Mouse (Mus musculus) brain, adult 2 months (tissue): Measurements from ENCODE around the gene Gm11099.

Source experiments
- DNase-seq: peaks from one replicate; pipeline ENCODE4 v3.0.0; 2011; ENCODE audit warnings: low read depth, low spot score

Gm11099 gene

DNA sequence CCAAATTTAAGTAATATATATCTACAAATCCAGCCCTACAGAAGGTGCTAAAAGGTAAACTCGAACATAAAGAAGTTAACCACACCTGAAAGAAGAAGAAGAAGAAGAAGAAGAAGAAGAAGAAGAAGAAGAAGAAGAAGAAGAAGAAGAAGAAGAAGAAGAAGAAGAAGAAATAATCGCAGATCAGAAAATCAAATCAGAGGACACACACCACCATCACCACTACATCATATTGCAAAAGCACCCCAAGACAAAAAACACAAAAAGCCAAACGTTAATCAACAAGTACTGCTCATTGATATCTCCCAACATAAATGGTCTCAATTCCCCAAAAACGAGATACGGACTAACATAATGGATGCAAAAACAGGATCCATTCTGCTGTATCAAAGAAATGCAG is at the start of gene Gm11099:
Gene Gm11099 (plus strand): TSS at position 301 of the 400 bp plus-strand sequence.
- no peak for DNase-seq

DNA sequence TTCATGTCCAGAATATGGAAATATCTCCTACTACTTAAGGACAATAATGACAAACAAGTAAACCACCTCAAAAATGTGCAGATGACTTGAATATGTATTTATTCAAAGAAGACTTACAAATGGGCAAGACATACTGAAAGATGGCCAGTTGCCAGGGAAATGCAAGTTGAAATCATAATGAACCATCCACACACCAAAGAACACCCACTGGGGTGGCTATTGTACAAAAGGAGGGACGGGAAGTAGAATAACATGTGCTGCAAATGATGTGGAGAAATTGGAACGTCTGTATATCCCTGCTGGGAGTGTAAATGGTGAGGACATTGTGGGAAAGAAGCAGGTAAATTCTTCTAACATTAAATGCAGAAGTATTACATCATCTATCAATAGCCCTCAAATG is 46.3 kb upstream of the Gm11099 start:
- DNase-seq, result peak; percentile 20

DNA sequence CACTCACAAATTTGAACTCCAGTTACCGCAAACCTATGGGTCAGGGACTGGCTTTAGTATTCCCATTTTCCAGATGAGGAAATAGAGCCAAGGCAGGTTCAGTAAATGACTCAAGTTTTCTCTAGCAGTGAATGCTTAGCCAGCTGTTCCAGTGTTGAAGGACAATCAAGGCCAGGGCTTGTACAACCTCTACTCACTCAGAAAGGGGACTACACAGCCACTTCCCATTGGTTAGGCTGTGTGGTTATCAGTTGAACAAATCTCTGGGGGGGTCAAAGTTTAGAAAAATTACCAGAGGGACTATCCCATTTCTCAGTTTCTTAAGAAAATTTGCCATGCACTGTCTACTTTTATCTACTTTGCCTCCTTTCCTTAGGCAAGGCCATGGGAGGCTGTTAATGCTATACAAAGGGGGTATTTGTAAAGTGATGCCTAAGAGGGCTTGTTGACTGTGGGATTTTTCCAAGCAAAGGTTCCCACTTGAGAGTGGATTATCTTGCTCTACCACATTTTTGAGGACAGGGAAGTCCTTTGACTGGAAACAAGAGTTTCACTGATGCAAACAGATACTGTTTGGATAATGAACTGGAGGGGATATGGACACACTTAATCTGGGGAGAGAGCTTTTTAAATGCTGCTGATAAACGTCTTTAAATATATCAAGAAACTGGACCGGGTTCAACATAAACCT is 30.2 kb upstream of the Gm11099 start:
- no peak for DNase-seq

DNA sequence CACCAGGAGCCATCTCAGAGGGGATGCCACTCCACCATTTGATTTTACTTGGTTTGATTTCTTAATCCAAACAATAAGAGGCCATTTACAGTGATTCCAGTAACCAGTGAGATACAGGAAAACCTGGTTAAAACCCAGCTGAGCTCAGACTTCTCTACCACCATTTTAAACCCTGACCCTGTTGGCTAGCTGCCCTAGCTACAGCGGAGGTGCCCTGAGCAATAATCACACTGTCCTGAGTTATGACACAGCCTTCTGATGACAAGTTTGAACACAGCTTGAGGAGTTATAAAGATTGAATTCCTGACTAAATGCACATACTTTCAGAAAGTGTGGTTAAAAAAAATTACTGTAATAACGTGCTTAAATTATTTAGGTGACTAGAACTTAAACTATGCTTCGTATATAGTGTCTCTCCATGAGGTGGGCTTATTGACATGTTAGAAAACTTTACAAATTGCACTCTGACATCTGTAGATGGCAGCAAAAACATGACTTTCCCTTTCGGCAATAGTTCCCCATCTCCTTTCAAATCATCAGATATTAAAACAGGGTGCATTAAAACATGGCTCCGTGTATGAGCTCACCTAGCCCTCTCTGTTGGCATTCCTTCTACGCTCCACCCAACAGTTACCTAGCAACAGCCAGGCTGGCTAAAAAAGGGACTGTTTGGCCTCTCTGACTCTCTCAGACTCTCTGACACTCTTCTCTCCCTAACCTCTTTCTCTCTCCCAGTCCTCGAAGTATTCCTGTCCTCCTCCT is 29.1 kb upstream of the Gm11099 start:
- peak; percentile 63 for DNase-seq

DNA sequence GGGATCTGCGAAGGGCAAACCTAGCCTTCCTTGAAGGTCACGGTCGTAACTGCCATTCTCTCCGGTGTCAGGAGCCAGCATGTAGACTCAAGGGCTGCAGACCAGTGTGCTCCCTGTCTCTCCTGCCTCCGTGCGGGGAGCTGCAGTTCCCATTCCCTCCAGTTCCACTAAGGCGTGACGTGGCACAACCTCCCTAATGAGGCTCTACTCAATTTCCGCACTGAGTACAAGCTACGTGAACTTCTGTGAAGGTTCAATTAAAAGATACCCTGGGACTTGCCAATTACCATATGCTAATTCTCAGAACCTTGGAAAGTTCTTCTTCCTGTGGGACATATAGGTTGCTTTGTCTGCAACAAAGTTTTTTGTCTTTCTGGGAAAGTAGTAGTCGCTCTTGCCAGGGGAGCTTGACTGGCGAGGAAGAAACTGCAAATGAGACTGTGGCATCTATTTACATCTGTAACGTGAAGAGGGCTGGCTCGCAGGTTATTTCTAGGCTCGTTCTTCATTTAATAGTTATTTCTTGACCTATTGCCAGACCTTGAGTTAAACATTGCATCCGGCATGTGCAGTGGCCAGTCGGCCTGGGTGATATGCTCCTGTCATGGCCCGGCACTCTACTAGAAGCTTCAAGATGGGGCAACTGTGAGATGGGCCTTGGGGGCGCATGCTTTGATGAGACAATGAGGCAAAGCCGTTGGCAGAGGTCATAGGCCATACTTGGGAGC is 26.8 kb upstream of the Gm11099 start:
- DNase-seq, result no peak

DNA sequence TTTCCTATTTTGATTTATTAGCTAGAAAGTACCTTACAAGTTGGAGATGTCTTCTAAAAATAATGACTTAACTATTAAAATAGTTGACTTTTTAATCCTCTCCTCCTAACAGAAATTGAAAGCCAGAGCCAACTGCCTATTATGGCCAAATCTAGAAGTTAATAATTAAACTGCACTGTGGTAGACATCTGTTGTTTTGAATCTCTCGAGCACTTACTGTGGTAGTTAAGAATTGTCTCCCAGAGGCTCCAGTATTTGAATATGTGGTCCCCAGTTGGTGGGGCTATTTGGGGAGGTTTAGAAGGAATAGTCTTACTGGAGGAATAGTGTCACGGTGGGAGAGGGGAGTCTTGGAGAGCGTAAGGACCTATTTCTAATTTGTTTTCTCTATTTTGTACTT is 18.2 kb upstream of the Gm11099 start:
- DNase-seq, result no peak

DNA sequence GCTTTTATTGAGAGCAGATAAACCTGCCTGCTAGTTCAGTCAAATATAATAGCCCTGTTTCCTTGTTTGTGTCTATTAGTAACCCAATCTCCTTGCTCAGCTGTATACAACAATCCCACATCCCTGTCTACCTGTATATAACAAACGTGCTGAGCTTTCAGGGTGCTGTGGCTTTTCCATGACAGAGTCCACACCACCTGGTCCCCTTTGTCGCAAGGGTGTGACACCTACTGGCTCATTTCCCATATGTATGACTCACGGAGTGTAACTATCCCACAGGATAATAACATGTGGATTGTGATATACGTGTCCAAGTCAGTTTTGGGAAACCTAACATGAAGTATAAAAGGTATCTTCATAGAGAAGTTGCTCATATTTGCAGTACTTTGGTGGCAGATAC is 16.8 kb upstream of the Gm11099 start:
- DNase-seq, result no peak

DNA sequence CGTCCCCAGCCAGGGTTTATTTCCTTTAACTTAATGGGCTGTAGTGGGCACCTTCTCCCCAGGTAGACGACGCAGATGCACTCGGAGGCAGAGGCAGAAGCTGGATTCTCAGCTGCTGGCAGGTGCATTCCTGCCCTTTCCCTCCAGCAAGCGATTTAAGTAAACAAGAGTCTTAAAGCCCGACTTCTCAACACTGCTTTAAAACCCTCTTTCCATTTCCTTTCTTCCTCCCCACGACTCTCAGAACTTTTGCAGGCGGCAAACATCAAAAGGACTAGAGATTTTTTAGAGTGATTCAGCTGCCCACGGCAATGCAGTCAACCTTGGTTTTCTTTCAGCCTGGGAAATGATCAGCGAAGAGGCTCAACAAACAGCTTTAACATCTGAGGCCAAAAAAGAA is 14.7 kb upstream of the Gm11099 start:
- DNase-seq, result peak; percentile 28

DNA sequence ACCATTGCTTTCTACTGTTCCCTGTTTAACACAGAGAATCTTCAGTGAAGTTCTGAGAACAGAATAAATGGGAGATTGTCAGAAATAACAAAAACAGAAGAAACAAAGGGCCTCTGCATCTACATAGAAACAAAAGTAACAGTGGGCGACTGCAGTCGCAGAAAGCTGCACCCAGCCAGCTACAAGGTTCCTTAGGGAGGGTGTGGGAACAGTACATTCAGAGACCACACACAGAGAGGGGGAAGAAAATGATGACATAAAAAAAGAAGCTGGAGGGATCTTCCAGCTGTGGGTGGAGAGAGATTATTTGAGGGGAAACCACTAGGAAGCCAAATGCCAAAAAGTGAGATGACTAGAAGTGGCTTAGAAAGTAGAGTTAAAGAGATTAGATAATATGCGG is 20.6 kb downstream of the Gm11099 start:
- peak; percentile 56 for DNase-seq

DNA sequence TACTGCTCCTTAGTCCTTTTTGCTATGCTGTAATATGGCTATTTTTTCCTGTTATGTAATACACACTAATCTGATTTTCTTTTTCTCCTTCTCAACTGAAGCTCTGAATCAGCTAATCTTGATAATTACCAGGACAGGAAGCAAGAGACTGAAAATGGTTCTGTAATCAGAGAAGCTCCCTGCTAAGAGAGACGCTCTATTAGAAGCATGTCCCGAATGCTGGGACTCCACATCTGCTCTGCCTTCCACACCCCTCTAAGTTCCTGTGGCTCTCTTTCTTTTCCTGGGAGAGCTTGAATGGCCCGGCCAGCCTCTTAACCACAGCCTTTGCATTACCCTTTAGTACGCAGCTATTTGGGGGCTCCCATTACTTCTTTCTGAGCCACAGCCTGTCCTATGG is 45.8 kb downstream of the Gm11099 start:
- peak; percentile 61 for DNase-seq

DNA sequence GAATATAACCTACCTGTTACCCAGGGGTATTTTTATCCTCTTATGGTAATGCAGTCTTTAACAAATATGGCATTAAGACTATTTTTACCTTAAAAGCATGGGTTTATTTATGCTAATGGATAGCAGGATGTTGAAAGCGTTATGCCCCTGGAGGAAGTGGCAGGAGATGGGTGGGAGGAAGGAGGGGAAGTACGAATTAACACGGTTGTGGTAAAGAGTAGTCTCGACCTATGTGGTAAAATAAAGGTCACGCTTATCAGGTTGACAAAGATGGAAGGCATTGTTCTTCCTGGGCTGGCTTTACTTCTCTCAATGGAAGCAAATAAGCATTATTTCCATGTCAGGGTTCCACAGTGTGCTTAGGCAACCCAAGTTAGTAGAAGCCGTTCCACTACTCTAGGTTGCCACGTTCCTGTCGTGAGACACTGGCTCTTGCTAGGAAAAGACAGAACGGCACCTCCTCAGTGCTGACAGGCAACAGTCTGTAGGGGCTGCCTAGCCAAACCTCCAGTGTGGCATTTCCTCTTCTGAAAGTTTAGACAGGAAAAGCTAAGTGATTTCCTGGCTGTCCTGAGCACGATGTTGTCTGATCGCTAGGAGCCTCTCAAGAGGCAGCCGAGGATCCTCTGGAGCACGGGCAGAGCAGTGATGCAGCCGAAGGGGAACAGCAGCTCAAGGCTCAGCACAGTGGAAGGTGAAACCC is 47.7 kb downstream of the Gm11099 start:
- DNase-seq, result no peak

DNA sequence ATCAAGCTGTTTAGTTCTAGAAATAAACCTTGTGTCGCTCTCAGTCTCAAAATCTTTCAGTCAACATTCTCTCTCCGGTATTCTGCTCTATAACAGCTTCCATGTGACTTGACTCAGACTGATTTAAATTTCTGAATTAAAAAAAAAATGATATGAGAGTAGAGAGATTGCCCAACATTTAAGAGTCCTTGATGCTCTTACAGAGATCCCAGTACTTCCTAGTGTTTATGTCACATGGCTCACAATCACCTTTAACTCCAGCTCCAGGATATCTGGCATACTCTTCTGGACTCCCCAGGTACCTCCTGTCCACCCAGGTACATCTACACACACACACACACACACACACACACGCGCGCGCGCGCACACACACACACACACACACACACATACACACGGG is 53.1 kb downstream of the Gm11099 start:
- DNase-seq, result no peak

DNA sequence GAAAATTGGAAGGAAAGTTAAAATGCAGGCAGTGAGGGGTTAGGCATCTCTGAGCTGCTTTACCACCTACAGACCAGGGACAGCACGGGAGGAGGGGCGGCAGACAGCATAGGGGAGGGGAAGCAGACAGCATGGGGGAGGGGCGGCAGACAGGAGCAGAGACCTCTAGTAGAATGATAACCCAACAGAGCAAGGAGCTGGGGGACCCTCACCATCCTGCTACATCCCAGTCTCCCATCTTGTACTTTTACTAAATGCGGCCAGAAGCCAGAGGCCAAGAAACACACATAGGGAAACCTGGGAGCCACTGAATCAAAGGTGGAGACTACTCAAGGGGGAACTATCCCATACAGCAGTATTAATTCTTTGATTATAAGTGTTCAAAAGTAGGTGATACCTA is 59.1 kb downstream of the Gm11099 start:
- no peak for DNase-seq

DNA sequence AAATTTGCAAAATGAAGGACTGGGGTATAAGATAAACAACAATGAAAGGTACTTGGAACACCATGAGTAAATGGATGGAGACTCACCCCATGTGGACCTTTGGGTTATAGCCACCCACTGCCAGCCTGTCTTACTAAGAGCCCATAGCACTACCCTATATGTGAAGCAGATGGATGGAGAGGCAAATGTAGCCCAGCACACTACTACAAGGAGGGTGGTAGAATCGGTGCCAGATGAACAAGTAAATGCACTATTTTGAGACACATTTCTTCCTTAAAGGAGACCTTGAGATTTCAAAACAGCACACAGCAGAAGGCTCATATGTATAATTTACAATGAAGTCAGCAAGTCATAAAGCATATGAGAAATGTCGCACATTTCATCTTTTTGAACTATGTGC is 66.3 kb downstream of the Gm11099 start:
- DNase-seq, result peak; percentile 52

DNA sequence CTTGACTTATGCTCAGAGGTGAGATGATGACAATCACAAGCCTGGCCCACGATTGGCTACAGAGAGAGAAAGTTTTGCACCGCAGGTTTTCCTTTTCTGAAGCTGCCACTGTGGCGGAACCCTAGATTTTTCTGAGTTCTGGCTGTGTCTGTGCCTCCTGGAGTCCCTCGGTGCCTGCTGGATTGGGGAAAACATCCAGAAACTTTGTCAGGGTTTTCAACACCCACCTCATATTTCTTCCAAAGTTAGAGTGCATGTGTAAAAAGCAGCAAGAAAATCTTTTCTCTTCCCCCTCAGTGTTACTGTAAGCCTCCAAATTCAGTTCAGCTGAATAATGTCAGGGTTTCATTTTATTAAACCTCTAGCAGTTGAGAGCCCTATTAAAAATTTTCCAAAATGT is 82.1 kb downstream of the Gm11099 start:
- DNase-seq, result peak; percentile 73

DNA sequence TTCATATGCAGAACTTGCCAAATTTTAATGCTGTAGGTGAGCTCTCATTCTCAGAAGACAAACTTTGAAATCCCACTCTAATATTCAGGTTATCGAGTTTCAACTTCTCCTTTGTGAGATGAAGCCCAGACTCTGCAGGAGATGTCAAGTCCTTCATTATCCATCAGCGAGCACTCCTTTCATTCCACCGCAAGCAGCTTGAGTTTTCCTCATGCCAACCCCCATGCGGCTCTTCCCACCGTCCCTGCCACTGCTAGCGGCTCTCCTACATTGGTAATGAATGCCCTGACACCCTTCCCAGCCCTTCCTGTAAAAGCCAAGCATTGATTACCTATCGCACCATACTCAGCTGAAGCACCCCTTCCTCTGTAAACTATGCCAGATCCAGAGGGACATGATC is 89.6 kb downstream of the Gm11099 start:
- DNase-seq, result no peak

DNA sequence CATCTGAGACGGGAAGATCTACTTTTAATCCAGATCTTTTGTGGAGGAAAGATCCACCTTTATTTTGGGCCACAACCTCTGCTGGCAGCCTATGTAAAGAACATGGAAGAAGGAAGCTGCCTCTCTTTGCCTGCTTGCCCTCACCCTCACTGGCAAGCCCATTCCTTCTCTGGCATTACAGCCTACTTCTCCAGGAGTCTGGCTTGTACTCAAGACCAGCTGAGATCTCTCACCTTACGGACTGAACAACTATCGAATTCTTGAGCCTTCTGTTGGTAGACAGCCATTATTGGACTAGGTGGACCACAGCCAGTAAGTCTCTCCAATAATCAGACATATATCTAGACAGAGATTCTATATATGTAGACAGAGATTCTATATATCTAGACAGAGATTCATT is 92.9 kb downstream of the Gm11099 start:
- DNase-seq, result no peak

DNA sequence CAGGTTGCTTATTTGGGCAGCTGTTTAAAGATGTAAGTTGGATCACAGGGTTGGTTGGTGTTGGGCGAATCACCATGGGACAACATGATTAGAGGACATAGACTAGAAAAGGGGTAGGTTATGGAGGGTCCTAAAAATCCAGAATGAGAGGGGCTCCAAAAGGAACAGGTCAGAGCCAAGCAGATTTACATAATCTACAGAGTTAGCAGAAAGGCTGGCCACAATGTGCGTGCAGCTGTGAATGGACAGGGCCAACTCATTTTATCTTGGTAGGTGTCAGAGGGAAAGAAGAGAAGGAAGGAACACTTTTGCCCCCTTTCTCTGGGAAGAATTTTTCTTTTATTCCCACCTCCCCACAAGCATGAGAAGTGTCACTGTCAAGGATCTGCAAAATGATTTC is 97.1 kb downstream of the Gm11099 start:
- no peak for DNase-seq

DNA sequence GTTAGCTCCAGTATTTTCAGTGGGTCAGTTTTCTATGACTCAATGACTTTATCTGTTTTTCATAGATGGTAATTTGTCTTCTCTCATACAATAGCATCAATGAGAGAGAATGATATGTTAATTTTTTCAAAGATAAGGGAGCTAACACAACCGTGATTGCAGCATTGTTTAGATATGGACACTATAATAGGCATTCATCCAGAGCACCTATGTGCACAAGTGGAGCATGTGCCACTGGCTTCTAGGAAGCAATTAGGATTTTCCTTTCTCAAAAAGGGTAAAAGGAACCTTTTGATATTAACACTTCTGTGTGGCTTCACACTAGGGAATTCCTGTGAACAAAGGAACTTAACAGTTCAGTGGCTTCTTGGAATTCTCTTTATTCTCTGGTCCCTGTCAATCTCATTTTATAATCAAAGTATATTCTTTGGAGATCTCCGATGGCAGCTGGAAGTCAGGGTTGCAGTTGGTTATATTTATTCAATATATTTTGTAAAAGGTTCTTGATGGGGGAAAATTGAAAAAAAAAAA is 97.6 kb downstream of the Gm11099 start:
- no peak for DNase-seq
